15 mouse cellular contexts compared by ENCODE assay signal in genomic region chr12:16320536-16321402, GRCm38 (mm10).
DNase-seq lines count a peak whose midpoint lies in the region; ATAC-seq and TF ChIP-seq lines count a peak whose summit lies in the region.
"Had no signal": no experiment of that assay in that cellular context is flagged by ENCODE, and none has a peak within 500 bp of the region (broad histone marks: within the 10 kb centered on the region; RNA-seq: fewer than 3 reads in every experiment).

No protein-coding gene starts in this region.

- H3K4me2 ChIP-seq in kidney, postnatal 0 days (ENCODE audit: low read length): no peak overlapping the region
- no peak overlapping the region for H3K4me2 ChIP-seq in midbrain, embryonic 15.5 days
- H3K4me2 ChIP-seq: forebrain, embryonic 13.5 days; heart, embryonic 15.5 days had no signal

- no peak overlapping the region for H3K27ac ChIP-seq in kidney, postnatal 0 days
- H3K27ac ChIP-seq in midbrain, embryonic 15.5 days: peak overlapping the region; percentile 56
- H3K27ac ChIP-seq: forebrain, embryonic 13.5 days; gastrocnemius, adult 2 months; heart, embryonic 15.5 days had no signal

- H3K9ac ChIP-seq in kidney, postnatal 0 days (ENCODE audit: low read depth, low read length): no peak overlapping the region
- no peak overlapping the region for H3K9ac ChIP-seq in midbrain, embryonic 15.5 days
- H3K9ac ChIP-seq: forebrain, embryonic 13.5 days; heart, embryonic 15.5 days had no signal

- 52% methylated on average over 9 of the region's 9 CpGs for WGBS in kidney, postnatal 0 days
- 49% methylated on average over 9 of the region's 9 CpGs for WGBS in midbrain, embryonic 15.5 days

- H3K9me3 ChIP-seq in kidney, postnatal 0 days (replicated peaks; ENCODE audit: low read length): no peaks in the 10 kb centered on the region
- H3K9me3 ChIP-seq in midbrain, embryonic 15.5 days: no peaks in the 10 kb centered on the region
- H3K9me3 ChIP-seq: forebrain, embryonic 13.5 days; heart, embryonic 15.5 days had no signal

- H3K4me1 ChIP-seq in kidney, postnatal 0 days (replicated peaks; ENCODE audit: insufficient read depth, low read length): no peaks in the 10 kb centered on the region
- peaks cover 6% of the 10 kb centered on the region for H3K4me1 ChIP-seq in midbrain, embryonic 15.5 days
- H3K4me1 ChIP-seq: forebrain, embryonic 13.5 days; heart, embryonic 15.5 days had no signal

- DNase-seq in cerebellum, adult 9-11 months: peak; percentile 1
- no peak for DNase-seq in cerebellum, postnatal 10 days
- DNase-seq in kidney, postnatal 0 days (ENCODE audit: low spot score): peak; percentile 10
- DNase-seq in kidney, postnatal 10 days: no peak
- DNase-seq in brain, embryonic 18.5 days (ENCODE audit: low read depth, low spot score): peak; percentile 18
- no peak for DNase-seq in thymus, postnatal 36 days
- DNase-seq in cerebellum, adult 9-10 months: no peak
- DNase-seq: adrenal gland, postnatal 36 days; cerebellum, adult 2 months; gastrocnemius, adult 2 months; left cerebral cortex, postnatal 4 days; lung, adult 18-20 months had no signal

- H3K27me3 ChIP-seq in kidney, postnatal 0 days (ENCODE audit: insufficient read depth, low read length): no peaks in the 10 kb centered on the region
- no peaks in the 10 kb centered on the region for H3K27me3 ChIP-seq in midbrain, embryonic 15.5 days (replicated peaks)
- H3K27me3 ChIP-seq: forebrain, embryonic 13.5 days; heart, embryonic 15.5 days had no signal

- no peaks in the 10 kb centered on the region for H3K36me3 ChIP-seq in kidney, postnatal 0 days (ENCODE audit: insufficient read depth, low read length)
- H3K36me3 ChIP-seq in midbrain, embryonic 15.5 days (replicated peaks): no peaks in the 10 kb centered on the region
- H3K36me3 ChIP-seq: heart, embryonic 15.5 days had no signal

- no peak overlapping the region for H3K4me3 ChIP-seq in kidney, postnatal 0 days (replicated peaks; ENCODE audit: low read depth, low read length)
- H3K4me3 ChIP-seq in midbrain, embryonic 15.5 days: no peak overlapping the region
- H3K4me3 ChIP-seq: forebrain, embryonic 13.5 days; gastrocnemius, adult 2 months; heart, embryonic 15.5 days had no signal

- no peak for ATAC-seq in kidney, postnatal 0 days (replicated peaks; ENCODE audit: low FRiP score, low read depth)
- peak; percentile 86 for ATAC-seq in midbrain, embryonic 15.5 days (replicated peaks)
- ATAC-seq: forebrain, embryonic 13.5 days had no signal

- TF ChIP-seq CTCF in kidney, postnatal 0 days (IDR thresholded peaks at IDR 0.05; ENCODE audit: low read depth): no peak

Comparison
In these comparisons a context has a peak if more than half of its experiments do, and no peak if none do; other contexts are left out.
1. DNase-seq: peak in cerebellum, adult 9-11 months (single experiment), kidney, postnatal 0 days (single experiment) and brain, embryonic 18.5 days (single experiment); none in cerebellum, postnatal 10 days (0 of 2), kidney, postnatal 10 days (single experiment), thymus, postnatal 36 days (0 of 2) and cerebellum, adult 9-10 months (single experiment).